Mouse (Mus musculus) E14TG2a.4 (cell line): ENCODE results near the gene Gm10837.

Experiments
- CTCF ChIP-seq: conservative IDR thresholded peaks from 2 replicates; pipeline ENCODE4 v1.5.1; 2014; ENCODE audit warnings: low read length
- NANOG ChIP-seq: IDR thresholded peaks from 2 replicates; pipeline ENCODE4 v1.6.1; 2014; ENCODE audit warnings: borderline replicate concordance, low read length, mixed read lengths
- POU5F1 ChIP-seq: IDR thresholded peaks from 2 replicates; pipeline ENCODE4 v1.6.1; 2014; ENCODE audit warnings: low read length, borderline replicate concordance

GRCm38 (mm10) chr14:122487366-122487765, 3.0 kb upstream of the Gm10837 start:
- TF ChIP-seq CTCF: no peak
- TF ChIP-seq POU5F1: no peak
- TF ChIP-seq NANOG: no peak
